Mouse (Mus musculus): ENCODE measurements around the gene Ak4. TPM values are rescaled to one million over a fixed set of nuclear protein-coding genes. Genes with fewer than 3 reads are reported as not detected.
A peak's percentile ranks its signal among the peaks of the same experiment; 100 is the strongest.
"Not testable (repeated sequence)": the region's sequence is repeated elsewhere in the genome, so short reads cannot be mapped to it uniquely, and the experiment has no call there.

The Ak4 gene
- 11.5 and 13.9 TPM in 2 replicates for polyA plus RNA-seq (2016; fragmentation: Nextera tagmentation; extraction: Ambion mirVana)

GRCm38 (mm10) chr4:101419151-101419910, at the start of gene Ak4:
Ak4 (plus strand) TSS chr4:101419277.
- ATAC-seq (ENCODE audit: low FRiP score), result peak; percentile 80
- 0 out of 2 replicates have a peak within 1 kb of the TSS, but pooled peaks have one; percentile 23 for H3K27ac ChIP-seq
- no peaks in the 10 kb centered on the region for H3K9me3 ChIP-seq (replicated peaks)
- H3K4me2 ChIP-seq (replicated peaks), result peak within 1 kb of the TSS; percentile 98
- H3K27me3 ChIP-seq, result peaks cover 10% of the 10 kb centered on the region; the same call in 1 of the 2 replicates
- H3K4me3 ChIP-seq, result peak within 1 kb of the TSS; percentile 71
- H3K4me1 ChIP-seq, result peaks cover 13% of the 10 kb centered on the region
- peak within 1 kb of the TSS; percentile 68 for H3K9ac ChIP-seq
- under 1% methylated on average over 63 of the region's 74 CpGs for WGBS
- H3K36me3 ChIP-seq, result no peaks in the 10 kb centered on the region

- H3K4me3 ChIP-seq, result no peak overlapping the region
- ATAC-seq (ENCODE audit: low FRiP score), result no peak
- H3K4me1 ChIP-seq, result 0 out of 2 replicates have a peak, but pooled peaks cover 2% of the 10 kb centered on the region
- no peak overlapping the region for H3K9ac ChIP-seq
- no peak overlapping the region for H3K4me2 ChIP-seq (replicated peaks)
- H3K27me3 ChIP-seq, result no peaks in the 10 kb centered on the region
- H3K27ac ChIP-seq, result no peak overlapping the region
- no peaks in the 10 kb centered on the region for H3K9me3 ChIP-seq (replicated peaks)
- 61% methylated on average over 4 of the region's 4 CpGs for WGBS
- no peaks in the 10 kb centered on the region for H3K36me3 ChIP-seq
Observed at GRCm38 (mm10) chr4:101369738-101370275, 49.3 kb upstream of the Ak4 start.

GRCm38 (mm10) chr4:101372283-101372682, 46.8 kb upstream of the Ak4 start:
- Histone ChIP-seq H3K36me3 (no peaks in the 10 kb centered on the region), H3K9ac (no peak overlapping the region), H3K4me2 (replicated peaks) (no peak overlapping the region), H3K4me1 (no peaks in the 10 kb centered on the region), H3K27ac (no peak overlapping the region), H3K27me3 (no peaks in the 10 kb centered on the region), H3K4me3 (no peak overlapping the region), H3K9me3 (replicated peaks) (no peaks in the 10 kb centered on the region)
- WGBS, result 67% methylated on average over 2 of the region's 2 CpGs
- ATAC-seq (ENCODE audit: low FRiP score), result no peak

- Histone ChIP-seq H3K4me3 (no peak overlapping the region), H3K9ac (no peak overlapping the region), H3K36me3 (no peaks in the 10 kb centered on the region), H3K9me3 (replicated peaks) (no peaks in the 10 kb centered on the region), H3K27me3 (no peaks in the 10 kb centered on the region), H3K4me1 (no peaks in the 10 kb centered on the region), H3K4me2 (replicated peaks) (no peak overlapping the region), H3K27ac (no peak overlapping the region)
- ATAC-seq (ENCODE audit: low FRiP score), result no peak
- WGBS, result 93% methylated on average over 6 of the region's 6 CpGs
Observed at GRCm38 (mm10) chr4:101372751-101373150, 46.3 kb upstream of the Ak4 start.

GRCm38 (mm10) chr4:101374104-101374503, 45.0 kb upstream of the Ak4 start:
- Histone ChIP-seq H3K4me1 (no peaks in the 10 kb centered on the region), H3K9ac (no peak overlapping the region), H3K36me3 (no peaks in the 10 kb centered on the region), H3K4me2 (replicated peaks) (no peak overlapping the region), H3K4me3 (no peak overlapping the region), H3K27me3 (no peaks in the 10 kb centered on the region), H3K9me3 (replicated peaks) (no peaks in the 10 kb centered on the region), H3K27ac (no peak overlapping the region)
- WGBS, result 77% methylated on average over 8 of the region's 8 CpGs
- ATAC-seq (ENCODE audit: low FRiP score), result no peak

GRCm38 (mm10) chr4:101376835-101377234, 42.2 kb upstream of the Ak4 start:
- Histone ChIP-seq H3K9me3 (replicated peaks) (no peaks in the 10 kb centered on the region), H3K4me2 (replicated peaks) (no peak overlapping the region), H3K27ac (no peak overlapping the region), H3K36me3 (no peaks in the 10 kb centered on the region), H3K4me1 (no peaks in the 10 kb centered on the region), H3K27me3 (no peaks in the 10 kb centered on the region), H3K9ac (no peak overlapping the region), H3K4me3 (no peak overlapping the region)
- WGBS, result 77% methylated on average over 4 of the region's 4 CpGs
- no peak for ATAC-seq (ENCODE audit: low FRiP score)

- no peaks in the 10 kb centered on the region for H3K36me3 ChIP-seq
- WGBS, result 63% methylated on average over 4 of the region's 4 CpGs
Observed at GRCm38 (mm10) chr4:101378241-101378640, 40.8 kb upstream of the Ak4 start.

GRCm38 (mm10) chr4:101378778-101379177, 40.3 kb upstream of the Ak4 start:
- H3K4me1 ChIP-seq, result no peaks in the 10 kb centered on the region
- 84% methylated on average over 4 of the region's 4 CpGs for WGBS
- no peak overlapping the region for H3K4me2 ChIP-seq (replicated peaks)
- no peak overlapping the region for H3K9ac ChIP-seq
- H3K4me3 ChIP-seq, result no peak overlapping the region
- ATAC-seq (ENCODE audit: low FRiP score), result no peak
- H3K27me3 ChIP-seq, result no peaks in the 10 kb centered on the region
- no peaks in the 10 kb centered on the region for H3K36me3 ChIP-seq
- H3K9me3 ChIP-seq (replicated peaks), result no peaks in the 10 kb centered on the region
- no peak overlapping the region for H3K27ac ChIP-seq

More at GRCm38 (mm10) chr4:101378241-101378640, 40.8 kb upstream of the Ak4 start:
- no peaks in the 10 kb centered on the region for H3K4me1 ChIP-seq
- H3K9me3 ChIP-seq (replicated peaks), result no peaks in the 10 kb centered on the region
- no peak overlapping the region for H3K4me3 ChIP-seq
- H3K9ac ChIP-seq, result no peak overlapping the region
- ATAC-seq (ENCODE audit: low FRiP score), result no peak
- H3K4me2 ChIP-seq (replicated peaks), result no peak overlapping the region
- no peak overlapping the region for H3K27ac ChIP-seq
- no peaks in the 10 kb centered on the region for H3K27me3 ChIP-seq

GRCm38 (mm10) chr4:101385002-101385401, 34.1 kb upstream of the Ak4 start:
- Histone ChIP-seq H3K27me3 (no peaks in the 10 kb centered on the region), H3K9me3 (replicated peaks) (no peaks in the 10 kb centered on the region), H3K4me1 (no peaks in the 10 kb centered on the region), H3K9ac (no peak overlapping the region), H3K27ac (no peak overlapping the region), H3K36me3 (no peaks in the 10 kb centered on the region), H3K4me2 (replicated peaks) (no peak overlapping the region), H3K4me3 (no peak overlapping the region)
- no peak for ATAC-seq (ENCODE audit: low FRiP score)
- WGBS, result 58% methylated on average over 2 of the region's 2 CpGs

GRCm38 (mm10) chr4:101388246-101388645, 30.8 kb upstream of the Ak4 start:
- Histone ChIP-seq H3K4me1 (no peaks in the 10 kb centered on the region), H3K27me3 (no peaks in the 10 kb centered on the region), H3K9ac (no peak overlapping the region), H3K27ac (no peak overlapping the region), H3K4me2 (replicated peaks) (no peak overlapping the region), H3K36me3 (no peaks in the 10 kb centered on the region), H3K4me3 (no peak overlapping the region), H3K9me3 (replicated peaks) (no peaks in the 10 kb centered on the region)
- no peak for ATAC-seq (ENCODE audit: low FRiP score)
- WGBS, result 87% methylated on average over 8 of the region's 8 CpGs

- WGBS, result 86% methylated on average over 6 of the region's 6 CpGs
- not testable (repeated sequence) for H3K4me2 ChIP-seq (replicated peaks); H3K27me3 ChIP-seq; ATAC-seq (ENCODE audit: low FRiP score); H3K4me3 ChIP-seq; H3K4me1 ChIP-seq; H3K9ac ChIP-seq; H3K27ac ChIP-seq; H3K36me3 ChIP-seq; H3K9me3 ChIP-seq (replicated peaks)
Observed at GRCm38 (mm10) chr4:101388656-101389055, 30.4 kb upstream of the Ak4 start.

- no peak for ATAC-seq (ENCODE audit: low FRiP score)
- Histone ChIP-seq H3K9ac (no peak overlapping the region), H3K4me3 (no peak overlapping the region), H3K27ac (no peak overlapping the region), H3K9me3 (replicated peaks) (no peaks in the 10 kb centered on the region), H3K4me2 (replicated peaks) (no peak overlapping the region), H3K27me3 (no peaks in the 10 kb centered on the region), H3K4me1 (no peaks in the 10 kb centered on the region), H3K36me3 (no peaks in the 10 kb centered on the region)
- WGBS, result 44% methylated on average over 2 of the region's 2 CpGs
Observed at GRCm38 (mm10) chr4:101392229-101392628, 26.8 kb upstream of the Ak4 start.

GRCm38 (mm10) chr4:101393292-101393711, 25.8 kb upstream of the Ak4 start:
- Histone ChIP-seq H3K27ac (no peak overlapping the region), H3K4me2 (replicated peaks) (no peak overlapping the region), H3K36me3 (no peaks in the 10 kb centered on the region), H3K4me3 (no peak overlapping the region), H3K9me3 (replicated peaks) (no peaks in the 10 kb centered on the region), H3K4me1 (no peaks in the 10 kb centered on the region), H3K9ac (no peak overlapping the region), H3K27me3 (no peaks in the 10 kb centered on the region)
- ATAC-seq (ENCODE audit: low FRiP score), result no peak
- WGBS, result 76% methylated on average over 5 of the region's 5 CpGs
